Mouse (Mus musculus) midbrain, embryonic 14.5 days (tissue): ENCODE data around the gene Grpel1. TPM values are rescaled to one million over a fixed set of nuclear protein-coding genes. Genes with fewer than 3 reads are reported as not detected.

Experiments
- ATAC-seq: fragments of 200-750 bp; cut with Nextera tagmentation; 2 replicates; pipeline ENCODE4 v1.8.0; 2017; ENCODE audit warnings: moderate number of reproducible peaks, moderate library complexity; ENCODE audit not compliant: low FRiP score, low TSS enrichment
- DNase-seq: peaks from one replicate; pipeline ENCODE4 v3.0.0-alpha.2; 2015
- H3K27ac ChIP-seq: fragments of 300-500 bp; sonication (generic); replicated peaks from 2 replicates; pipeline ENCODE4 v1.5.1; 2014; ENCODE audit warnings: mild to moderate bottlenecking, low read depth, low read length, moderate library complexity
- H3K27me3 ChIP-seq: fragments of 300-500 bp; sonication (generic); 2 replicates; pipeline ENCODE4 v1.6.1; 2014; ENCODE audit warnings: low read length, control low read depth, mixed read lengths; ENCODE audit not compliant: control insufficient read depth, insufficient read depth
- H3K36me3 ChIP-seq: fragments of 300-500 bp; sonication (generic); 2 replicates; pipeline ENCODE4 v1.6.1; 2014; ENCODE audit warnings: low read length, control low read depth; ENCODE audit not compliant: control insufficient read depth, insufficient read depth
- H3K4me1 ChIP-seq: fragments of 300-500 bp; sonication (generic); 2 replicates; pipeline ENCODE4 v1.6.1; 2014; ENCODE audit warnings: mild to moderate bottlenecking, antibody characterized with exemption, low read length, control low read depth; ENCODE audit not compliant: control insufficient read depth, insufficient read depth
- H3K4me2 ChIP-seq: fragments of 300-500 bp; sonication (generic); 2 replicates; pipeline ENCODE4 v1.6.1; 2014; ENCODE audit warnings: mild to moderate bottlenecking, low read length, moderate library complexity
- H3K4me3 ChIP-seq: fragments of 300-500 bp; sonication (generic); replicated peaks from 2 replicates; pipeline ENCODE4 v1.5.1; 2014; ENCODE audit warnings: low read depth, low read length
- H3K9ac ChIP-seq: fragments of 300-500 bp; sonication (generic); replicated peaks from 2 replicates; pipeline ENCODE4 v1.6.1; 2014; ENCODE audit warnings: mild to moderate bottlenecking, low read length, moderate library complexity
- H3K9me3 ChIP-seq: fragments of 300-500 bp; sonication (generic); 2 replicates; pipeline ENCODE4 v1.6.1; 2016; ENCODE audit warnings: low read length, control low read depth, mixed read lengths; ENCODE audit not compliant: control insufficient read depth
- WGBS: fragments of 180-500 bp; shearing (Covaris S2); extraction: QIAGEN DNeasy Blood & Tissue Kit; methylation state at CpG from one replicate; pipeline ENCODE4 v1.1.7; 2014; 5-methylcytosine and 5-hydroxymethylcytosine counted together
- polyA plus RNA-seq: library from polyadenylated mRNA; unstranded; fragments of >200 nt; fragmentation: Nextera tagmentation; extraction: Ambion mirVana; gene quantifications from 2 replicates; pipeline ENCODE4 v1.2.1, GENCODE M21; 2014

Gene Grpel1
- polyA plus RNA-seq, 1 experiment from 2014 or later = 46.6 TPM

GRCm38 (mm10) chr5:36505643-36506042 lies 40.8 kb downstream of the Grpel1 start:
- DNase-seq (no peak), ATAC-seq (no peak)
- no peaks in the 10 kb centered on the region for H3K27me3 ChIP-seq
- WGBS = 73% methylated on average over 5 of the region's 5 CpGs
- no peaks in the 10 kb centered on the region for H3K9me3 ChIP-seq
- no peaks in the 10 kb centered on the region for H3K4me1 ChIP-seq
- peaks cover 91% of the 10 kb centered on the region for H3K36me3 ChIP-seq
- H3K27ac ChIP-seq = no peak overlapping the region
- no peak overlapping the region for H3K4me3 ChIP-seq
- H3K9ac ChIP-seq = no peak overlapping the region
- H3K4me2 ChIP-seq = no peak overlapping the region

- WGBS = 92% methylated on average over 10 of the region's 10 CpGs
- no peak for ATAC-seq
- H3K36me3 ChIP-seq = peaks cover 91% of the 10 kb centered on the region
These were observed 43.6 kb downstream of the Grpel1 start for GRCm38 (mm10) chr5:36508351-36508750.

DNA sequence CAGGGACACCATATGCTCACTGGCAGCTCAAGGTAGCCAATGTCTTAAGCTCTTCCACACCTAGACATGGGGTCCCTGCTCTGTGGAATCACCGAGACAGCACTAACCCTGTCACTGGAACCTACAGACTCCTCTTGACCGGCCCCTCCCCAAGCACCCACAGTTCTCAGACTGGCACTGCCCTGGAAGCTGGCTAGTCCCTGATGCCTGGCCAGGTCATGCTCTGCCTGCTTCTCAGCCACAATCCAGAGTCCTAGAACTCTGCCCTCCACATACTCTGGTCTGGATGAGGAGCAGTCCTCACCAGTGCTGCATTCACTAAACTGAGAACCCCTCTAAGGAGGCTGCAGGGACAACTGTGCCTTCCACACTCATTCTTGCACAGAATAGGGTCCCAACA lies 46.2 kb downstream of the Grpel1 start:
- Histone ChIP-seq H3K36me3 (peaks cover 87% of the 10 kb centered on the region), H3K4me2 (no peak overlapping the region), H3K4me3 (no peak overlapping the region), H3K27me3 (no peaks in the 10 kb centered on the region), H3K4me1 (no peaks in the 10 kb centered on the region), H3K27ac (no peak overlapping the region), H3K9ac (no peak overlapping the region), H3K9me3 (no peaks in the 10 kb centered on the region)
- DNase-seq (no peak), ATAC-seq (no peak)
- 96% methylated on average over 2 of the region's 2 CpGs for WGBS

More at GRCm38 (mm10) chr5:36508351-36508750, 43.6 kb downstream of the Grpel1 start:
- Histone ChIP-seq H3K9me3 (no peaks in the 10 kb centered on the region), H3K4me1 (no peaks in the 10 kb centered on the region), H3K4me2 (no peak overlapping the region), H3K27ac (no peak overlapping the region), H3K4me3 (no peak overlapping the region), H3K9ac (no peak overlapping the region), H3K27me3 (no peaks in the 10 kb centered on the region)
- DNase-seq = no peak

GRCm38 (mm10) chr5:36515126-36515525 lies 50.3 kb downstream of the Grpel1 start:
- no peak for DNase-seq
- peaks cover 95% of the 10 kb centered on the region for H3K36me3 ChIP-seq
- 91% methylated on average over 1 of the region's 1 CpGs for WGBS

DNA sequence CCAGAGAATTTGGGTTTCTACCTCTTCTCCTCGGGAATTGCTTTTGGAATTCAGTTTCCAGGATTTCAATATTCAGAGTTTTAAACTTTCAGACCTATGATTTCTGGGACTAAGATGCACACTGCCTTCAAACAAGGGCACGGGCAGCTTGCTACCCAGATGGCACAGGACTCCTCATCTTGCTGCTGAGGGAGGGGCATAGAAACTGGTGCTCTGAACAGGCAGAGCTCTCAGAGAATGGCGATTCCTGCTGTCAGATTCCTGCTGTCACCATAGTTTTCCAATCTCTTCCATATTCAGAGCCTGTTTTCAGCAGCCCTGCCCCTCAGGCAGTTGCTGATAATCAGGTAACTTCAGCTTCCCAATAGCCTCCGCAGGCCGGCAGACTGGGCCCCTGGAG lies 50.8 kb downstream of the Grpel1 start:
- peaks cover 95% of the 10 kb centered on the region for H3K36me3 ChIP-seq
- ATAC-seq = no peak
- H3K9ac ChIP-seq = no peak overlapping the region
- DNase-seq = no peak
- WGBS = 76% methylated on average over 5 of the region's 5 CpGs
- H3K27me3 ChIP-seq = no peaks in the 10 kb centered on the region
- no peak overlapping the region for H3K4me3 ChIP-seq
- no peak overlapping the region for H3K27ac ChIP-seq
- no peaks in the 10 kb centered on the region for H3K4me1 ChIP-seq
- H3K9me3 ChIP-seq = no peaks in the 10 kb centered on the region
- H3K4me2 ChIP-seq = no peak overlapping the region

More at GRCm38 (mm10) chr5:36515126-36515525, 50.3 kb downstream of the Grpel1 start:
- H3K27ac ChIP-seq = no peak overlapping the region
- H3K27me3 ChIP-seq = no peaks in the 10 kb centered on the region
- H3K4me3 ChIP-seq = no peak overlapping the region
- no peak overlapping the region for H3K9ac ChIP-seq
- no peaks in the 10 kb centered on the region for H3K4me1 ChIP-seq
- H3K9me3 ChIP-seq = no peaks in the 10 kb centered on the region
- ATAC-seq = no peak
- H3K4me2 ChIP-seq = no peak overlapping the region

- Histone ChIP-seq H3K27me3 (no peaks in the 10 kb centered on the region), H3K9ac (no peak overlapping the region), H3K27ac (no peak overlapping the region), H3K4me3 (no peak overlapping the region), H3K4me2 (no peak overlapping the region), H3K9me3 (no peaks in the 10 kb centered on the region), H3K4me1 (no peaks in the 10 kb centered on the region), H3K36me3 (peaks cover 94% of the 10 kb centered on the region)
- ATAC-seq (no peak), DNase-seq (no peak)
- 90% methylated on average over 3 of the region's 3 CpGs for WGBS
These were observed 52.8 kb downstream of the Grpel1 start for GRCm38 (mm10) chr5:36517596-36517995.

DNA sequence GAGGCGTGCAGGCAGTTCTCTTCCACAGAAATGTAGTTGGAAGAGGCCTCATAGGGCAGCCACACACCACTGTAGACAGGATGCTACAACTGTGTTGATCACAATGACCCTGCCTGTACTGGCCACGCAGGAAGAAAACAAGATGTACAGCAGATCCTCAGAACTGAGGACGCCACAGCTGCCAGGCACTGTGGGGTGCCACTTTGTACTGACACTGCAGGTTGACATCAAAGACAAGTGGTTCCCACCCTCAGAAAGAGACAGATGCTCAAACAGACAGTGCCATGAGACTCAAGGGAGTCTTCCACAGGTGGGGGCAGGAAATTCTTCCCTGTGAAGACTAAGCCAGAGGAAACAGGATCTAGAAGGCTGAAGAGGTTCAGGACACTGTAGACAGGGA lies 55.0 kb downstream of the Grpel1 start:
- 81% methylated on average over 3 of the region's 3 CpGs for WGBS
- Histone ChIP-seq H3K4me1 (no peaks in the 10 kb centered on the region), H3K4me3 (no peak overlapping the region), H3K27me3 (no peaks in the 10 kb centered on the region), H3K4me2 (no peak overlapping the region), H3K36me3 (peaks cover 89% of the 10 kb centered on the region), H3K9me3 (no peaks in the 10 kb centered on the region), H3K9ac (no peak overlapping the region), H3K27ac (no peak overlapping the region)
- ATAC-seq = no peak
- peak; percentile 3 for DNase-seq

DNA sequence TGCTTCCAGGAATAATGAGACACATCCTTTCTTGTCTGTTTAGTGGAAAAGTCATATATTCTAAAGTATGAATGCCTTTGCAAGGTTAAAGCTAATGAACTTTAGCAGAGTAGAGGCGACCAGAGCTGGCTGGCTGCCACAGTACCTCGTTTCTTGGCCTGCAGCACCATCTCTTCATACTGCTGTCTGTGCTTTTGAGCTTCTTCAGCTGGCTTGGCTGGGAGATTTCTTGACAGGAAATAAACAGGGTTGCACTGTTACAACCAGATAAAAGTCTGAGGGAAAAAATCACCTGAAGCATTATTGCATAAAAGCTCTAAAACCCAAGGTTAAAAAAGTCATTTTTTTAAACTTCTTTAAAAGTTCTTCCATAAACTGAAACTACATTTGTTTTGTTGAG lies 58.0 kb downstream of the Grpel1 start:
- H3K36me3 ChIP-seq = peaks cover 58% of the 10 kb centered on the region

GRCm38 (mm10) chr5:36523219-36523703 lies 58.5 kb downstream of the Grpel1 start:
- Histone ChIP-seq H3K27me3 (no peaks in the 10 kb centered on the region), H3K9me3 (no peaks in the 10 kb centered on the region), H3K27ac (no peak overlapping the region), H3K4me3 (no peak overlapping the region), H3K4me1 (0 out of 2 replicates have a peak, but pooled peaks cover 2% of the 10 kb centered on the region), H3K36me3 (peaks cover 53% of the 10 kb centered on the region), H3K9ac (no peak overlapping the region), H3K4me2 (no peak overlapping the region)
- ATAC-seq (no peak), DNase-seq (no peak)
- WGBS = 77% methylated on average over 5 of the region's 5 CpGs

More for the DNA sequence above, 58.0 kb downstream of the Grpel1 start:
- ATAC-seq (no peak), DNase-seq (no peak)
- Histone ChIP-seq H3K27ac (no peak overlapping the region), H3K4me1 (0 out of 2 replicates have a peak, but pooled peaks cover 2% of the 10 kb centered on the region), H3K4me3 (no peak overlapping the region), H3K9ac (no peak overlapping the region), H3K27me3 (no peaks in the 10 kb centered on the region), H3K4me2 (no peak overlapping the region), H3K9me3 (no peaks in the 10 kb centered on the region)
- 83% methylated on average over 2 of the region's 2 CpGs for WGBS
